Mouse (Mus musculus) regulatory T cell (primary cell): ENCODE measurements around the gene Olfr1423.
"Not testable (repeated sequence)": the region's sequence is repeated elsewhere in the genome, so short reads cannot be mapped to it uniquely, and the experiment has no call there.

Experiments used
- in situ Hi-C: fragments of 300-600 bp; cut with MboI, MseI; formaldehyde crosslinking; loops from one replicate; pipeline ENCODE4 v1.15.1; 2025; ENCODE audit warnings: high pct_unique_total_duplicates

Olfr1423 gene

GRCm38 (mm10) chr19:12041217-12041616, at the start of gene Olfr1423:
Gene Olfr1423 (minus strand): TSS chr19:12041317.
- in situ Hi-C loops = no loop called here

- in situ Hi-C loops = not testable (repeated sequence)
Observed at GRCm38 (mm10) chr19:12077631-12078030, 36.5 kb upstream of the Olfr1423 start, which contains the start of gene Olfr1425. Gene Olfr1425 (minus strand): TSS chr19:12077731.

- in situ Hi-C loops = not testable (repeated sequence)
Observed at GRCm38 (mm10) chr19:12069546-12069945, 28.4 kb upstream of the Olfr1423 start.

GRCm38 (mm10) chr19:12067806-12068205, 26.7 kb upstream of the Olfr1423 start:
- in situ Hi-C loops = not testable (repeated sequence)

GRCm38 (mm10) chr19:12062582-12062981, 21.5 kb upstream of the Olfr1423 start, which contains the start of gene Olfr1424:
Gene Olfr1424 (minus strand): TSS chr19:12062682.
- in situ Hi-C loops = not testable (repeated sequence)

GRCm38 (mm10) chr19:12043163-12043562, 2.0 kb upstream of the Olfr1423 start:
- in situ Hi-C loops = no loop called here

GRCm38 (mm10) chr19:12037727-12038126, 3.4 kb downstream of the Olfr1423 start:
- in situ Hi-C loops = no loop called here

GRCm38 (mm10) chr19:12026606-12027005, 14.5 kb downstream of the Olfr1423 start:
- in situ Hi-C loops = no loop called here

- in situ Hi-C loops = no loop called here
Observed at GRCm38 (mm10) chr19:12025333-12025732, 15.8 kb downstream of the Olfr1423 start.

- in situ Hi-C loops = loop anchor here (25.0 kb wide), 3 partner anchors 537 to 788 kb away; partner anchors contain the start of genes Gm4952 and Gm8369
Observed at GRCm38 (mm10) chr19:12024149-12024548, 17.0 kb downstream of the Olfr1423 start.

- in situ Hi-C loops = loop anchor here (25.0 kb wide), 3 partner anchors 529 to 796 kb away; partner anchors contain the start of genes Gm4952 and Gm8369
Observed at GRCm38 (mm10) chr19:12016192-12016591, 24.9 kb downstream of the Olfr1423 start.

GRCm38 (mm10) chr19:12015708-12016107, 25.4 kb downstream of the Olfr1423 start:
- in situ Hi-C loops = loop anchor here (25.0 kb wide), 3 partner anchors 528 to 797 kb away; partner anchors contain the start of genes Gm4952 and Gm8369

- in situ Hi-C loops = loop anchor here (25.0 kb wide), 3 partner anchors 526 to 799 kb away; partner anchors contain the start of genes Gm4952 and Gm8369
Observed at GRCm38 (mm10) chr19:12013228-12013627, 27.9 kb downstream of the Olfr1423 start.

GRCm38 (mm10) chr19:12012615-12013014, 28.5 kb downstream of the Olfr1423 start:
- in situ Hi-C loops = loop anchor here (25.0 kb wide), 3 partner anchors 525 to 800 kb away; partner anchors contain the start of genes Gm4952 and Gm8369

GRCm38 (mm10) chr19:12011560-12012556, 29.3 kb downstream of the Olfr1423 start:
- in situ Hi-C loops = loop anchor here (25.0 kb wide), 3 partner anchors 525 to 800 kb away; partner anchors contain the start of genes Gm4952 and Gm8369

- in situ Hi-C loops = loop anchor here (25.0 kb wide), 3 partner anchors 524 to 801 kb away; partner anchors contain the start of genes Gm4952 and Gm8369
Observed at GRCm38 (mm10) chr19:12010916-12011559, 30.1 kb downstream of the Olfr1423 start.

GRCm38 (mm10) chr19:12010281-12010771, 30.8 kb downstream of the Olfr1423 start:
- in situ Hi-C loops = loop anchor here (25.0 kb wide), 3 partner anchors 523 to 802 kb away; partner anchors contain the start of genes Gm4952 and Gm8369

- in situ Hi-C loops = loop anchor here (25.0 kb wide), 3 partner anchors 522 to 803 kb away; partner anchors contain the start of genes Gm4952 and Gm8369
Observed at GRCm38 (mm10) chr19:12009501-12010280, 31.4 kb downstream of the Olfr1423 start.

GRCm38 (mm10) chr19:12008410-12009380, 32.4 kb downstream of the Olfr1423 start:
- in situ Hi-C loops = loop anchor here (25.0 kb wide), 3 partner anchors 521 to 804 kb away; partner anchors contain the start of genes Gm4952 and Gm8369
